Mouse (Mus musculus) limb, embryonic 14.5 days (tissue): ENCODE results near the gene Srsf6. TPM values are rescaled to one million over a fixed set of nuclear protein-coding genes. Genes with fewer than 3 reads are reported as not detected.

Source experiments
- ATAC-seq: fragments of 200-750 bp; cut with Nextera tagmentation; 2 replicates; pipeline ENCODE4 v1.8.0; 2017; ENCODE audit warnings: low read depth, moderate number of reproducible peaks, moderate TSS enrichment; ENCODE audit not compliant: low FRiP score
- DNase-seq: peaks from one replicate; pipeline ENCODE4 v3.0.0-alpha.2; 2015; ENCODE audit warnings: low spot score
- H3K27ac ChIP-seq: fragments of 300-500 bp; sonication (generic); replicated peaks from 2 replicates; pipeline ENCODE4 v1.5.1; 2014; ENCODE audit warnings: low read depth, mild to moderate bottlenecking, low read length, moderate library complexity, mixed read lengths
- H3K27me3 ChIP-seq: fragments of 300-500 bp; sonication (generic); 2 replicates; pipeline ENCODE4 v1.6.1; 2014; ENCODE audit warnings: low read length, mixed read lengths; ENCODE audit not compliant: control insufficient read depth, insufficient read depth
- H3K36me3 ChIP-seq: fragments of 300-500 bp; sonication (generic); 2 replicates; pipeline ENCODE4 v1.6.1; 2014; ENCODE audit warnings: mild to moderate bottlenecking, low read length, moderate library complexity, mixed read lengths; ENCODE audit not compliant: control insufficient read depth, insufficient read depth
- H3K4me1 ChIP-seq: fragments of 300-500 bp; sonication (generic); 2 replicates; pipeline ENCODE4 v1.6.1; 2014; ENCODE audit warnings: antibody characterized with exemption, low read length, mixed read lengths; ENCODE audit not compliant: control insufficient read depth, insufficient read depth
- H3K4me2 ChIP-seq: fragments of 300-500 bp; sonication (generic); replicated peaks from 2 replicates; pipeline ENCODE4 v1.6.1; 2014; ENCODE audit warnings: low read depth, mild to moderate bottlenecking, low read length, moderate library complexity; ENCODE audit not compliant: severe bottlenecking
- H3K4me3 ChIP-seq: fragments of 300-500 bp; sonication (generic); replicated peaks from 2 replicates; pipeline ENCODE4 v1.5.1; 2014; ENCODE audit warnings: low read length
- H3K9ac ChIP-seq: fragments of 300-500 bp; sonication (generic); 2 replicates; pipeline ENCODE4 v1.6.1; 2014; ENCODE audit warnings: mild to moderate bottlenecking, low read depth, low read length, moderate library complexity; ENCODE audit not compliant: severe bottlenecking
- H3K9me3 ChIP-seq: fragments of 300-500 bp; sonication (generic); 2 replicates; pipeline ENCODE4 v1.6.1; 2016; ENCODE audit warnings: low read length; ENCODE audit not compliant: control insufficient read depth
- POLR2A ChIP-seq: fragments of 200-500 bp; IDR thresholded peaks from 2 replicates; pipeline ENCODE4 v1.8.0; 2012; ENCODE audit warnings: inconsistent platforms, mild to moderate bottlenecking, moderate library complexity, borderline replicate concordance; ENCODE audit not compliant: insufficient read depth, insufficient read length; ENCODE audit errors: extremely low read depth
- WGBS: fragments of 180-500 bp; shearing (Covaris S2); extraction: QIAGEN DNeasy Blood & Tissue Kit; methylation state at CpG from one replicate; pipeline ENCODE4 v1.1.7; 2014; 5-methylcytosine and 5-hydroxymethylcytosine counted together
- polyA plus RNA-seq, 2 experiments: library from polyadenylated mRNA; depleted of rRNA in 1 of 2; stranded (reverse) in 1 of 2; unstranded in 1 of 2; fragments of >200 nt; fragmentation: Nextera tagmentation in 1 of 2; extraction: Ambion mirVana in 1 of 2; gene quantifications; 2 replicates each; pipeline versions ENCODE4 v1.2.1 to v1.2.3; 2012 to 2014

Srsf6 gene
- polyA plus RNA-seq (2012; rRNA removed) = 489 and 535 TPM in 2 replicates
- 197 and 210 TPM in 2 replicates for polyA plus RNA-seq (2014; fragmentation: Nextera tagmentation; extraction: Ambion mirVana)

GRCm38 (mm10) chr2:162931123-162931673 is at the start of gene Srsf6:
Gene Srsf6 (plus strand): TSS chr2:162931528.
- WGBS = under 1% methylated on average over 46 of the region's 68 CpGs
- H3K27ac ChIP-seq = peak within 1 kb of the TSS; percentile 97
- no peaks in the 10 kb centered on the region; the same call in 1 of the 2 replicates for H3K27me3 ChIP-seq
- peak; percentile 93; the same call in 1 of the 2 replicates for TF ChIP-seq POLR2A
- peaks cover 4% of the 10 kb centered on the region for H3K4me1 ChIP-seq
- DNase-seq (peak; percentile 96), ATAC-seq (peak; percentile 93)
- H3K9me3 ChIP-seq = no peaks in the 10 kb centered on the region
- H3K9ac ChIP-seq = peak within 1 kb of the TSS; percentile 100
- H3K4me3 ChIP-seq = peak within 1 kb of the TSS; percentile 96
- H3K36me3 ChIP-seq = peaks cover 35% of the 10 kb centered on the region
- H3K4me2 ChIP-seq = peak within 1 kb of the TSS; percentile 60

- H3K27me3 ChIP-seq = no peaks in the 10 kb centered on the region
- WGBS = 60% methylated on average over 2 of the region's 2 CpGs
- no peak for TF ChIP-seq POLR2A
- H3K27ac ChIP-seq = no peak overlapping the region
- no peak overlapping the region for H3K4me2 ChIP-seq
- DNase-seq (no peak), ATAC-seq (no peak)
- no peaks in the 10 kb centered on the region for H3K4me1 ChIP-seq
- H3K4me3 ChIP-seq = no peak overlapping the region
- H3K9ac ChIP-seq = no peak overlapping the region
- H3K36me3 ChIP-seq = no peaks in the 10 kb centered on the region
- no peaks in the 10 kb centered on the region for H3K9me3 ChIP-seq
These were observed 47.2 kb upstream of the Srsf6 start for GRCm38 (mm10) chr2:162884101-162884500.

GRCm38 (mm10) chr2:162887121-162887520 is 44.2 kb upstream of the Srsf6 start:
- Histone ChIP-seq H3K36me3 (no peaks in the 10 kb centered on the region), H3K27me3 (no peaks in the 10 kb centered on the region), H3K4me3 (no peak overlapping the region), H3K9me3 (no peaks in the 10 kb centered on the region), H3K4me2 (no peak overlapping the region), H3K4me1 (no peaks in the 10 kb centered on the region), H3K9ac (no peak overlapping the region), H3K27ac (no peak overlapping the region)
- no peak for TF ChIP-seq POLR2A
- 67% methylated on average over 5 of the region's 5 CpGs for WGBS
- ATAC-seq (no peak), DNase-seq (no peak)

- WGBS = 80% methylated on average over 8 of the region's 8 CpGs
- no peak overlapping the region for H3K4me2 ChIP-seq
- H3K4me3 ChIP-seq = no peak overlapping the region
- no peak overlapping the region for H3K9ac ChIP-seq
- DNase-seq (no peak), ATAC-seq (no peak)
- no peaks in the 10 kb centered on the region for H3K9me3 ChIP-seq
- no peak overlapping the region for H3K27ac ChIP-seq
- H3K4me1 ChIP-seq = no peaks in the 10 kb centered on the region
- H3K36me3 ChIP-seq = no peaks in the 10 kb centered on the region
- H3K27me3 ChIP-seq = no peaks in the 10 kb centered on the region
- no peak for TF ChIP-seq POLR2A
These were observed 42.7 kb upstream of the Srsf6 start for GRCm38 (mm10) chr2:162888677-162889076.

GRCm38 (mm10) chr2:162889191-162889590 is 42.1 kb upstream of the Srsf6 start:
- no peaks in the 10 kb centered on the region for H3K4me1 ChIP-seq
- WGBS = 74% methylated on average over 7 of the region's 7 CpGs
- no peak overlapping the region for H3K9ac ChIP-seq
- H3K9me3 ChIP-seq = no peaks in the 10 kb centered on the region
- no peak for ATAC-seq
- H3K27ac ChIP-seq = no peak overlapping the region
- DNase-seq = no peak
- no peak overlapping the region for H3K4me2 ChIP-seq
- no peaks in the 10 kb centered on the region for H3K27me3 ChIP-seq
- no peak overlapping the region for H3K4me3 ChIP-seq
- no peaks in the 10 kb centered on the region for H3K36me3 ChIP-seq
- TF ChIP-seq POLR2A = no peak
